Mouse (Mus musculus): ENCODE results near the gene Ndufb2. TPM values are rescaled to one million over a fixed set of nuclear protein-coding genes. Genes with fewer than 3 reads are reported as not detected.

Ndufb2 gene
- polyA plus RNA-seq, 1 experiment from 2014 or later, result 337 TPM

DNA sequence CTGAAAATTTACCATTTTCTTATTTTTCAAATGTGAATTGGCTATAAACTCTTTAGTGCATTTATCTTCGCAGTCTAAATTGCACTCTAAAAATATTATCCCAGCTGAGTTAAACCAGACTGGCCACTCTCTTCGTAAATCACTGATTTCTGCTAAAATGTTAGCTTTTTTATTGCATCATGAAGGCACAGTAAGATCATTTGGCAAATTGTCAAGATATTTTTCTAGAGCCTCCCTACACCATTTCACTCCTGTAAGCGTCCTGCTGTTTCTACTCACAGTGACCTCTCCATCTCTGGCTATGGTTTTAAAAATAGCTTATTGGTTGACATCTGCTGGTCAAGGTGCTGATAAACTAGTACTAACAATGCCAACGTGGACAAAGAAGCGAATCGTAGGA is 13.7 kb downstream of the Ndufb2 start:
- Histone ChIP-seq H3K9me3 (replicated peaks; ENCODE audit: control insufficient read depth, low read length) (no peaks in the 10 kb centered on the region), H3K4me3 (replicated peaks; ENCODE audit: low read length) (no peak overlapping the region), H3K4me2 (ENCODE audit: low read depth, low read length) (no peak overlapping the region), H3K9ac (ENCODE audit: low read length) (no peak overlapping the region), H3K4me1 (ENCODE audit: control insufficient read depth, insufficient read depth, low read length) (no peaks in the 10 kb centered on the region), H3K27me3 (ENCODE audit: control insufficient read depth, insufficient read depth, low read length) (no peaks in the 10 kb centered on the region), H3K27ac (ENCODE audit: low read length) (no peak overlapping the region), H3K36me3 (ENCODE audit: control insufficient read depth, insufficient read depth, low read length) (no peaks in the 10 kb centered on the region)
- 59% methylated on average over 6 of the region's 6 CpGs for WGBS
- ATAC-seq (ENCODE audit: insufficient read depth, low FRiP score), result no peak

DNA sequence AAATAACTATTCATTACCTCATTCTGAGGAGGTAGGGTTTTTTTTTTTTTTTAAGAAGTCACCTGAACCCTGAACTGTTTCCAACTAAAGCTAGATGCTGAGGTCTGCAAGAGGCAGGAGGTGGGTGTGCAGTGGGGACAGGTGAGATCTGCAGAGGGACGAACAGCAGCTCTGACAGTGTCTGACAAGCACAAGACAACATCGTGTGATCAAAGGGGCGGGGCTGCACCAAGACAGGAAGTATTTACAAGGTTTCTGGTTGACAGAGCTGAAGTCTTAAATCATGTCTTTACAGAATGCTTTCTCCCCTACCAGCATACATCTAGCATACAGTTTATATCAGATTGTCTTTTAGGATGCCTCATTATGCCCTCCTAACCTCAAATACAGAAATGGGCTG is 14.5 kb downstream of the Ndufb2 start:
- H3K36me3 ChIP-seq (ENCODE audit: control insufficient read depth, insufficient read depth, low read length), result no peaks in the 10 kb centered on the region
- H3K4me3 ChIP-seq (replicated peaks; ENCODE audit: low read length), result no peak overlapping the region
- no peak overlapping the region for H3K9ac ChIP-seq (ENCODE audit: low read length)
- H3K27me3 ChIP-seq (ENCODE audit: control insufficient read depth, insufficient read depth, low read length), result no peaks in the 10 kb centered on the region
- no peaks in the 10 kb centered on the region for H3K9me3 ChIP-seq (replicated peaks; ENCODE audit: control insufficient read depth, low read length)
- H3K4me1 ChIP-seq (ENCODE audit: control insufficient read depth, insufficient read depth, low read length), result no peaks in the 10 kb centered on the region
- no peak for ATAC-seq (ENCODE audit: insufficient read depth, low FRiP score)
- H3K27ac ChIP-seq (ENCODE audit: low read length), result no peak overlapping the region
- 59% methylated on average over 3 of the region's 3 CpGs for WGBS
- H3K4me2 ChIP-seq (ENCODE audit: low read depth, low read length), result no peak overlapping the region

DNA sequence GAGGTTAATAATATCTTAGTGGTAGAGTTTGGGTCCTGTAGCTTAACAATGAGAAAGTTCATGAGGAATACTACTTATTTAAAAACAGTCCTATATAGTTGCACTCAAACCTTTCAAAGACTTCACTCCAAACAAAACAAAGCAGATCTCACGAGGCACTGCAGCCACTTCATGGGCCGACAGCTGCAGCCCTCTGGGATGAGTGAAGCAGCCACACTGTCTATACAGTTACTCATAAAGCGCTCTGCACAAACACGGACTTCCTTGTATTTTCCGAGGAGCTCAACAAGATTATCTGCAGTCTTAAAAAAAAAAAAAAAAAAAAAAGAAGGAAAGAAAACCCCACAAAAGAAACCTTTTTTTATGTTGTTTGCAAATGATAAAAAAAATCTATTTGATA is 15.0 kb downstream of the Ndufb2 start:
- Histone ChIP-seq H3K9ac (ENCODE audit: low read length) (no peak overlapping the region), H3K4me2 (ENCODE audit: low read depth, low read length) (no peak overlapping the region), H3K9me3 (replicated peaks; ENCODE audit: control insufficient read depth, low read length) (no peaks in the 10 kb centered on the region), H3K4me3 (replicated peaks; ENCODE audit: low read length) (no peak overlapping the region), H3K36me3 (ENCODE audit: control insufficient read depth, insufficient read depth, low read length) (no peaks in the 10 kb centered on the region), H3K27me3 (ENCODE audit: control insufficient read depth, insufficient read depth, low read length) (no peaks in the 10 kb centered on the region), H3K27ac (ENCODE audit: low read length) (no peak overlapping the region), H3K4me1 (ENCODE audit: control insufficient read depth, insufficient read depth, low read length) (no peaks in the 10 kb centered on the region)
- no peak for ATAC-seq (ENCODE audit: insufficient read depth, low FRiP score)
- WGBS, result 46% methylated on average over 5 of the region's 5 CpGs

DNA sequence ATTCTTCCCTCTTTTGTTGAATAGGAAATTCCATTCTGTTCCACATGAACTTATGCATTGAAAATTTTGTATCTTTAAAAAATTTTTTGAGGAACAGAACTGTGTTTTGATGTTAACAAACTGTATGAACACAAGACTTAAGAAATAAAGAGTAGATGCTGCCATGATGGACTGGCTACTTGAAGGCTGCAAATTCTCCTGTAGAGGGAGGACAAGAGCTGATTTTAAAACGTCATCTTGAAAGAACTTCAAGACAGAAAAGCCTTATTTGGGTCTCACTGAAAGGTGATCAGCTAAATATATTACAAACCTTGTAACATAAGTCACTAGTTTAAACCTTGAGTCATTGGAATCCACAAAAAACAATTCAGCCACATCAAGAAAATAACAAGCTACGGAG is 17.8 kb downstream of the Ndufb2 start:
- no peak for ATAC-seq (ENCODE audit: insufficient read depth, low FRiP score)
- no peaks in the 10 kb centered on the region for H3K9me3 ChIP-seq (replicated peaks; ENCODE audit: control insufficient read depth, low read length)
- no peaks in the 10 kb centered on the region for H3K27me3 ChIP-seq (ENCODE audit: control insufficient read depth, insufficient read depth, low read length)
- no peak overlapping the region for H3K4me2 ChIP-seq (ENCODE audit: low read depth, low read length)
- no peak overlapping the region for H3K27ac ChIP-seq (ENCODE audit: low read length)
- H3K36me3 ChIP-seq (ENCODE audit: control insufficient read depth, insufficient read depth, low read length), result 0 out of 2 replicates have a peak, but pooled peaks cover 2% of the 10 kb centered on the region
- H3K4me1 ChIP-seq (ENCODE audit: control insufficient read depth, insufficient read depth, low read length), result no peaks in the 10 kb centered on the region
- H3K4me3 ChIP-seq (replicated peaks; ENCODE audit: low read length), result no peak overlapping the region
- no peak overlapping the region for H3K9ac ChIP-seq (ENCODE audit: low read length)
- 64% methylated on average over 2 of the region's 2 CpGs for WGBS

DNA sequence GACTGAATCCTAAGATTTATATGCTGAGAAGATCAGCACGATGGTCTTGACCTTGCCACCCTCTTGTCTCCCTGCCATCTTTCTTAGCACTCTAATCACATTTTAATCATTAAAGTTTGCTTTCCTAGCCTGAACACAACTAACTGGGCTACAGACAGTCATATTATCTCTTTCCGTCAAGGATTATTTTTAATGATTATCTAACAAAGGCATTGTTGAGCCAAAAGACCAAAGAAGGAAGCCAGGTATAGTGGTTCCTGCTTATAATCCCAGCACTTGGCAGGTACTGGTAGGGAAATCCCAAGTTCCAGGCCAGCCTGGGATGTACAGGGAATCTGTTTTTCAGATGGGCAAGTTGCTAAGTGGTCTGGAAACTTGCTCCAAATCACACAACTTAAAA is 18.9 kb downstream of the Ndufb2 start:
- H3K4me1 ChIP-seq (ENCODE audit: control insufficient read depth, insufficient read depth, low read length), result no peaks in the 10 kb centered on the region
- ATAC-seq (ENCODE audit: insufficient read depth, low FRiP score), result no peak
- whole genome bisulfite sequencing, result 93% methylated on average over 2 of the region's 2 CpGs
- no peak overlapping the region for H3K4me2 ChIP-seq (ENCODE audit: low read depth, low read length)
- H3K9me3 ChIP-seq (replicated peaks; ENCODE audit: control insufficient read depth, low read length), result no peaks in the 10 kb centered on the region
- no peaks in the 10 kb centered on the region for H3K27me3 ChIP-seq (ENCODE audit: control insufficient read depth, insufficient read depth, low read length)
- peaks cover 6% of the 10 kb centered on the region; the same call in 1 of the 2 replicates for H3K36me3 ChIP-seq (ENCODE audit: control insufficient read depth, insufficient read depth, low read length)
- no peak overlapping the region for H3K4me3 ChIP-seq (replicated peaks; ENCODE audit: low read length)
- no peak overlapping the region for H3K9ac ChIP-seq (ENCODE audit: low read length)
- H3K27ac ChIP-seq (ENCODE audit: low read length), result no peak overlapping the region

Other genes starting within 250 kb of the Ndufb2 start
- 40.6 and 42.3 TPM in 2 replicates for gene Slc37a3, start 214.9 kb upstream of the Ndufb2 start, polyA plus RNA-seq (2015; fragmentation: Nextera tagmentation; extraction: Ambion mirVana)
- gene Rab19, start 211.4 kb upstream of the Ndufb2 start, polyA plus RNA-seq (2015; fragmentation: Nextera tagmentation; extraction: Ambion mirVana), result 5.2 and 6.5 TPM in 2 replicates
- gene Mkrn1, start 172.1 kb upstream of the Ndufb2 start, polyA plus RNA-seq (2015; fragmentation: Nextera tagmentation; extraction: Ambion mirVana), result 52.3 and 55.6 TPM in 2 replicates
- 10.8 and 10.9 TPM in 2 replicates for gene Dennd2a, start 34.7 kb upstream of the Ndufb2 start, polyA plus RNA-seq (2015; fragmentation: Nextera tagmentation; extraction: Ambion mirVana)
- 33.5 and 34.8 TPM in 2 replicates for gene Adck2, start 18.7 kb upstream of the Ndufb2 start, polyA plus RNA-seq (2015; fragmentation: Nextera tagmentation; extraction: Ambion mirVana)
- gene Gm42420, start 6.8 kb upstream of the Ndufb2 start, polyA plus RNA-seq (2015; fragmentation: Nextera tagmentation; extraction: Ambion mirVana), result 0.43 and 2.1 TPM in 2 replicates
- gene Braf, start 132.9 kb downstream of the Ndufb2 start, polyA plus RNA-seq (2015; fragmentation: Nextera tagmentation; extraction: Ambion mirVana), result 15.7 and 15.8 TPM in 2 replicates
- 149 and 162 TPM in 2 replicates for gene Mrps33, start 218.4 kb downstream of the Ndufb2 start, polyA plus RNA-seq (2015; fragmentation: Nextera tagmentation; extraction: Ambion mirVana)